Mouse (Mus musculus): ENCODE measurements around the gene Tmem203. TPM values are rescaled to one million over a fixed set of nuclear protein-coding genes. Genes with fewer than 3 reads are reported as not detected.
A peak's percentile ranks its signal among the peaks of the same experiment; 100 is the strongest.

Gene Tmem203
- polyA plus RNA-seq, 1 experiment from 2014 or later, result 13.6 TPM

GRCm38 (mm10) chr2:25297093-25297492 is 41.9 kb downstream of the Tmem203 start:
- DNase-seq (ENCODE audit: low spot score), result no peak
- Histone ChIP-seq H3K4me3 (ENCODE audit: low read depth, low read length) (no peak overlapping the region), H3K4me2 (ENCODE audit: low read depth, low read length, severe bottlenecking) (no peak overlapping the region), H3K27me3 (ENCODE audit: control insufficient read depth, insufficient read depth, low read length) (peaks cover 10% of the 10 kb centered on the region), H3K36me3 (ENCODE audit: control insufficient read depth, insufficient read depth, low read length) (no peaks in the 10 kb centered on the region), H3K9me3 (ENCODE audit: control insufficient read depth, low read length) (no peaks in the 10 kb centered on the region), H3K4me1 (replicated peaks; ENCODE audit: control insufficient read depth, insufficient read depth, low read length) (peaks cover under 1% of the 10 kb centered on the region; the same call in 1 of the 2 replicates), H3K9ac (ENCODE audit: low read length) (no peak overlapping the region), H3K27ac (ENCODE audit: low read depth, low read length) (no peak overlapping the region)
- 75% methylated on average over 8 of the region's 8 CpGs for WGBS
- ATAC-seq (replicated peaks; ENCODE audit: low FRiP score), result no peak

- Histone ChIP-seq H3K9ac (ENCODE audit: low read length) (no peak overlapping the region), H3K4me1 (replicated peaks; ENCODE audit: control insufficient read depth, insufficient read depth, low read length) (no peaks in the 10 kb centered on the region), H3K27ac (ENCODE audit: low read depth, low read length) (no peak overlapping the region), H3K9me3 (ENCODE audit: control insufficient read depth, low read length) (no peaks in the 10 kb centered on the region), H3K36me3 (ENCODE audit: control insufficient read depth, insufficient read depth, low read length) (no peaks in the 10 kb centered on the region), H3K27me3 (ENCODE audit: control insufficient read depth, insufficient read depth, low read length) (peaks cover under 1% of the 10 kb centered on the region), H3K4me2 (ENCODE audit: low read depth, low read length, severe bottlenecking) (no peak overlapping the region), H3K4me3 (ENCODE audit: low read depth, low read length) (no peak overlapping the region)
- ATAC-seq (replicated peaks; ENCODE audit: low FRiP score) (no peak), DNase-seq (ENCODE audit: low spot score) (no peak)
- 86% methylated on average over 10 of the region's 10 CpGs for WGBS
Measured at GRCm38 (mm10) chr2:25298046-25298445, 42.8 kb downstream of the Tmem203 start.

- no peak overlapping the region for H3K4me3 ChIP-seq (ENCODE audit: low read depth, low read length)
- H3K36me3 ChIP-seq (ENCODE audit: control insufficient read depth, insufficient read depth, low read length), result no peaks in the 10 kb centered on the region
- ATAC-seq (replicated peaks; ENCODE audit: low FRiP score) (no peak), DNase-seq (ENCODE audit: low spot score) (no peak)
- no peak overlapping the region for H3K4me2 ChIP-seq (ENCODE audit: low read depth, low read length, severe bottlenecking)
- H3K9ac ChIP-seq (ENCODE audit: low read length), result no peak overlapping the region
- H3K27ac ChIP-seq (ENCODE audit: low read depth, low read length), result no peak overlapping the region
- no peaks in the 10 kb centered on the region for H3K9me3 ChIP-seq (ENCODE audit: control insufficient read depth, low read length)
- WGBS, result 79% methylated on average over 3 of the region's 3 CpGs
- H3K4me1 ChIP-seq (replicated peaks; ENCODE audit: control insufficient read depth, insufficient read depth, low read length), result peaks cover 2% of the 10 kb centered on the region; the same call in 1 of the 2 replicates
- H3K27me3 ChIP-seq (ENCODE audit: control insufficient read depth, insufficient read depth, low read length), result peaks cover 7% of the 10 kb centered on the region
Measured at GRCm38 (mm10) chr2:25303452-25303851, 48.2 kb downstream of the Tmem203 start.

- H3K9ac ChIP-seq (ENCODE audit: low read length), result no peak overlapping the region
- peak overlapping the region; percentile 90 for H3K4me2 ChIP-seq (ENCODE audit: low read depth, low read length, severe bottlenecking)
- no peaks in the 10 kb centered on the region for H3K9me3 ChIP-seq (ENCODE audit: control insufficient read depth, low read length)
- H3K4me1 ChIP-seq (replicated peaks; ENCODE audit: control insufficient read depth, insufficient read depth, low read length), result peaks cover 2% of the 10 kb centered on the region; the same call in 1 of the 2 replicates
- H3K36me3 ChIP-seq (ENCODE audit: control insufficient read depth, insufficient read depth, low read length), result no peaks in the 10 kb centered on the region
- no peak for DNase-seq (ENCODE audit: low spot score)
- H3K27me3 ChIP-seq (ENCODE audit: control insufficient read depth, insufficient read depth, low read length), result peaks cover 8% of the 10 kb centered on the region
- 74% methylated on average over 7 of the region's 7 CpGs for WGBS
- ATAC-seq (replicated peaks; ENCODE audit: low FRiP score), result no peak
- H3K27ac ChIP-seq (ENCODE audit: low read depth, low read length), result no peak overlapping the region
- no peak overlapping the region for H3K4me3 ChIP-seq (ENCODE audit: low read depth, low read length)
Measured at GRCm38 (mm10) chr2:25303931-25304656, 48.9 kb downstream of the Tmem203 start.

- WGBS, result 3% methylated on average over 45 of the region's 45 CpGs
- Histone ChIP-seq H3K27ac (ENCODE audit: low read depth, low read length) (no peak overlapping the region), H3K4me2 (ENCODE audit: low read depth, low read length, severe bottlenecking) (peak overlapping the region; percentile 90), H3K4me3 (ENCODE audit: low read depth, low read length) (peak overlapping the region; percentile 34), H3K4me1 (replicated peaks; ENCODE audit: control insufficient read depth, insufficient read depth, low read length) (peaks cover 2% of the 10 kb centered on the region; the same call in 1 of the 2 replicates), H3K9ac (ENCODE audit: low read length) (peak overlapping the region; percentile 58), H3K9me3 (ENCODE audit: control insufficient read depth, low read length) (no peaks in the 10 kb centered on the region), H3K36me3 (ENCODE audit: control insufficient read depth, insufficient read depth, low read length) (no peaks in the 10 kb centered on the region), H3K27me3 (ENCODE audit: control insufficient read depth, insufficient read depth, low read length) (peaks cover 12% of the 10 kb centered on the region)
- ATAC-seq (replicated peaks; ENCODE audit: low FRiP score), result peak; percentile 80
- DNase-seq (ENCODE audit: low spot score), result peak; percentile 78
Measured at GRCm38 (mm10) chr2:25304657-25305541, 49.7 kb downstream of the Tmem203 start.

Other genes starting within 250 kb of the Tmem203 start
- gene Nsmf, start 201.1 kb upstream of the Tmem203 start, polyA plus RNA-seq (2014; fragmentation: Nextera tagmentation; extraction: Ambion mirVana), result 68.0 and 81.2 TPM in 2 replicates
- not detected in 2 replicates for gene Entpd8, start 175.1 kb upstream of the Tmem203 start, polyA plus RNA-seq (2014; fragmentation: Nextera tagmentation; extraction: Ambion mirVana)
- 0.31 TPM in 1 of 2 replicates, not detected in the other for gene Noxa1, start 160.3 kb upstream of the Tmem203 start, polyA plus RNA-seq (2014; fragmentation: Nextera tagmentation; extraction: Ambion mirVana)
- 63.6 and 72.1 TPM in 2 replicates for gene Nrarp, start 74.7 kb upstream of the Tmem203 start, polyA plus RNA-seq (2014; fragmentation: Nextera tagmentation; extraction: Ambion mirVana)
- 1.3 and 1.5 TPM in 2 replicates for gene Tor4a, start 58.6 kb upstream of the Tmem203 start, polyA plus RNA-seq (2014; fragmentation: Nextera tagmentation; extraction: Ambion mirVana)
- 110 TPM in 2 replicates for gene Nelfb, start 44.0 kb upstream of the Tmem203 start, polyA plus RNA-seq (2014; fragmentation: Nextera tagmentation; extraction: Ambion mirVana)
- gene Stpg3, start 40.8 kb upstream of the Tmem203 start, polyA plus RNA-seq (2014; fragmentation: Nextera tagmentation; extraction: Ambion mirVana), result not detected in 2 replicates
- 0.88 and 1.3 TPM in 2 replicates for gene Fam166a, start 36.7 kb upstream of the Tmem203 start, polyA plus RNA-seq (2014; fragmentation: Nextera tagmentation; extraction: Ambion mirVana)
- 615 and 680 TPM in 2 replicates for gene Tubb4b, start 30.7 kb upstream of the Tmem203 start, polyA plus RNA-seq (2014; fragmentation: Nextera tagmentation; extraction: Ambion mirVana)
- gene Slc34a3, start 21.1 kb upstream of the Tmem203 start, polyA plus RNA-seq (2014; fragmentation: Nextera tagmentation; extraction: Ambion mirVana), result not detected in 2 replicates
- not detected in 2 replicates for gene Rnf224, start 18.7 kb upstream of the Tmem203 start, polyA plus RNA-seq (2014; fragmentation: Nextera tagmentation; extraction: Ambion mirVana)
- 33.0 and 37.6 TPM in 2 replicates for gene Rnf208, start 13.2 kb upstream of the Tmem203 start, polyA plus RNA-seq (2014; fragmentation: Nextera tagmentation; extraction: Ambion mirVana)
- gene Cysrt1, start 13.0 kb upstream of the Tmem203 start, polyA plus RNA-seq (2014; fragmentation: Nextera tagmentation; extraction: Ambion mirVana), result not detected in 2 replicates
- gene AL732309.1, start 8.6 kb upstream of the Tmem203 start, polyA plus RNA-seq (2014; fragmentation: Nextera tagmentation; extraction: Ambion mirVana), result 5.1 and 5.8 TPM in 2 replicates
- 4.6 and 7.3 TPM in 2 replicates for gene Tprn, start 7.2 kb downstream of the Tmem203 start, polyA plus RNA-seq (2014; fragmentation: Nextera tagmentation; extraction: Ambion mirVana)
- gene Ssna1, start 17.0 kb downstream of the Tmem203 start, polyA plus RNA-seq (2014; fragmentation: Nextera tagmentation; extraction: Ambion mirVana), result 222 and 238 TPM in 2 replicates
- gene Anapc2, start 17.0 kb downstream of the Tmem203 start, polyA plus RNA-seq (2014; fragmentation: Nextera tagmentation; extraction: Ambion mirVana), result 116 and 126 TPM in 2 replicates
- not detected in 2 replicates for gene Tmem210, start 32.7 kb downstream of the Tmem203 start, polyA plus RNA-seq (2014; fragmentation: Nextera tagmentation; extraction: Ambion mirVana)
- gene Lrrc26, start 34.5 kb downstream of the Tmem203 start, polyA plus RNA-seq (2014; fragmentation: Nextera tagmentation; extraction: Ambion mirVana), result not detected in 2 replicates
- 1.7 and 2.1 TPM in 2 replicates for gene Grin1, start 63.7 kb downstream of the Tmem203 start, polyA plus RNA-seq (2014; fragmentation: Nextera tagmentation; extraction: Ambion mirVana)
- 75.7 and 77.8 TPM in 2 replicates for gene Man1b1, start 76.9 kb downstream of the Tmem203 start, polyA plus RNA-seq (2014; fragmentation: Nextera tagmentation; extraction: Ambion mirVana)
- 20.1 and 20.5 TPM in 2 replicates for gene Dpp7, start 100.9 kb downstream of the Tmem203 start, polyA plus RNA-seq (2014; fragmentation: Nextera tagmentation; extraction: Ambion mirVana)
- gene Uap1l1, start 110.2 kb downstream of the Tmem203 start, polyA plus RNA-seq (2014; fragmentation: Nextera tagmentation; extraction: Ambion mirVana), result 3.1 and 5.4 TPM in 2 replicates
- 79.0 and 85.0 TPM in 2 replicates for gene Sapcd2, start 116.9 kb downstream of the Tmem203 start, polyA plus RNA-seq (2014; fragmentation: Nextera tagmentation; extraction: Ambion mirVana)
- 0.23 TPM in 1 of 2 replicates, not detected in the other for gene Entpd2, start 140.4 kb downstream of the Tmem203 start, polyA plus RNA-seq (2014; fragmentation: Nextera tagmentation; extraction: Ambion mirVana)
- gene Npdc1, start 143.9 kb downstream of the Tmem203 start, polyA plus RNA-seq (2014; fragmentation: Nextera tagmentation; extraction: Ambion mirVana), result 120 and 128 TPM in 2 replicates
- gene Fut7, start 167.8 kb downstream of the Tmem203 start, polyA plus RNA-seq (2014; fragmentation: Nextera tagmentation; extraction: Ambion mirVana), result not detected in 2 replicates
- 9.9 and 10.2 TPM in 2 replicates for gene Abca2, start 173.3 kb downstream of the Tmem203 start, polyA plus RNA-seq (2014; fragmentation: Nextera tagmentation; extraction: Ambion mirVana)
- 0.61 and 0.77 TPM in 2 replicates for gene Clic3, start 201.4 kb downstream of the Tmem203 start, polyA plus RNA-seq (2014; fragmentation: Nextera tagmentation; extraction: Ambion mirVana)
- 22.9 and 24.2 TPM in 2 replicates for gene Paxx, start 205.7 kb downstream of the Tmem203 start, polyA plus RNA-seq (2014; fragmentation: Nextera tagmentation; extraction: Ambion mirVana)
- 0.69 and 0.73 TPM in 2 replicates for gene Ptgds, start 214.6 kb downstream of the Tmem203 start, polyA plus RNA-seq (2014; fragmentation: Nextera tagmentation; extraction: Ambion mirVana)
- gene Lcn12, start 238.5 kb downstream of the Tmem203 start, polyA plus RNA-seq (2014; fragmentation: Nextera tagmentation; extraction: Ambion mirVana), result not detected in 2 replicates
- gene Fbxw5, start 245.3 kb downstream of the Tmem203 start, polyA plus RNA-seq (2014; fragmentation: Nextera tagmentation; extraction: Ambion mirVana), result 96.1 and 102 TPM in 2 replicates
- gene C8g, start 246.3 kb downstream of the Tmem203 start, polyA plus RNA-seq (2014; fragmentation: Nextera tagmentation; extraction: Ambion mirVana), result 5.5 and 5.9 TPM in 2 replicates